Mouse (Mus musculus) heart, embryonic 15.5 days (tissue): ENCODE data around the gene Ilf3. TPM values are rescaled to one million over a fixed set of nuclear protein-coding genes. Genes with fewer than 3 reads are reported as not detected.

ENCODE experiments used
- ATAC-seq: fragments of 200-750 bp; cut with Nextera tagmentation; replicated peaks from 2 replicates; pipeline ENCODE4 v1.8.0; 2017; ENCODE audit warnings: low read depth, moderate TSS enrichment; ENCODE audit not compliant: insufficient number of reproducible peaks, insufficient read depth, low FRiP score
- H3K27ac ChIP-seq: fragments of 300-500 bp; sonication (generic); 2 replicates; pipeline ENCODE4 v1.5.1; 2015; ENCODE audit warnings: mild to moderate bottlenecking, inconsistent platforms
- H3K27me3 ChIP-seq: fragments of 300-500 bp; sonication (generic); 2 replicates; pipeline ENCODE4 v1.6.1; 2015; ENCODE audit warnings: inconsistent platforms
- H3K36me3 ChIP-seq: fragments of 300-500 bp; sonication (generic); 2 replicates; pipeline ENCODE4 v1.6.1; 2015; ENCODE audit warnings: mild to moderate bottlenecking, inconsistent platforms
- H3K4me1 ChIP-seq: fragments of 300-500 bp; sonication (generic); replicated peaks from 2 replicates; pipeline ENCODE4 v1.6.1; 2015; ENCODE audit warnings: inconsistent platforms
- H3K4me2 ChIP-seq: fragments of 300-500 bp; sonication (generic); 2 replicates; pipeline ENCODE4 v1.6.1; 2015; ENCODE audit warnings: inconsistent platforms, mild to moderate bottlenecking, moderate library complexity
- H3K4me3 ChIP-seq: fragments of 300-500 bp; sonication (generic); 2 replicates; pipeline ENCODE4 v1.5.1; 2015; ENCODE audit warnings: mild to moderate bottlenecking, inconsistent platforms
- H3K9ac ChIP-seq: fragments of 300-500 bp; sonication (generic); 2 replicates; pipeline ENCODE4 v1.6.1; 2015; ENCODE audit warnings: mild to moderate bottlenecking, inconsistent platforms
- H3K9me3 ChIP-seq: fragments of 300-500 bp; sonication (generic); replicated peaks from 2 replicates; pipeline ENCODE4 v1.6.1; 2016; ENCODE audit warnings: inconsistent platforms
- WGBS: fragments of 180-500 bp; shearing (Covaris S2); methylation state at CpG from one replicate; pipeline ENCODE4 v1.1.7; 2015; ENCODE audit warnings: mixed read lengths; 5-methylcytosine and 5-hydroxymethylcytosine counted together
- polyA plus RNA-seq: library from polyadenylated mRNA; unstranded; fragments of >200 nt; fragmentation: Nextera tagmentation; extraction: Ambion mirVana; gene quantifications from 2 replicates; pipeline ENCODE4 v1.2.1, GENCODE M21; 2015

The Ilf3 gene
- polyA plus RNA-seq, 1 experiment from 2014 or later = 88.1 TPM

DNA sequence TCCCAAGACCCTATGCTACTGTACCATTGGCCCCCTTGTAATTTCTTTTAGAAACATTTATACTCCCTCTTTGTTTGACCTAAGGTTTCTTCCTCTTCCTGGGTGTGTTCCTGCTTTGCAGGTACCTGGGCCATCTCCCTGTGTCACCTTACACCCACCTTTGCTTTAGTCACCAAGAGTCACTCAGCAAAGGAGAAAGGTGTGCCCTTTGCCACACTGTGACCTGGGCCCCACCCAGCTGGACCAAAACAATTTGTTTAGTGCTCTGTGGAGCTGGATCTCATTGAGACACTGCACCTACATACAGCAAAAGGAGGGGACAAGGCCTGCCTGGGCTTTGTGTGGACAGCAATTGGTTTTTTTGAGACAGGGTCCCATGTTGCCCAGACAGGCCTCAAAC lies 72.7 kb downstream of the Ilf3 start:
- Histone ChIP-seq H3K9me3 (no peaks in the 10 kb centered on the region), H3K27me3 (no peaks in the 10 kb centered on the region), H3K4me2 (no peak overlapping the region), H3K9ac (no peak overlapping the region), H3K4me1 (peaks cover 42% of the 10 kb centered on the region), H3K4me3 (no peak overlapping the region), H3K36me3 (no peaks in the 10 kb centered on the region; the same call in 1 of the 2 replicates), H3K27ac (no peak overlapping the region)
- ATAC-seq = no peak

DNA sequence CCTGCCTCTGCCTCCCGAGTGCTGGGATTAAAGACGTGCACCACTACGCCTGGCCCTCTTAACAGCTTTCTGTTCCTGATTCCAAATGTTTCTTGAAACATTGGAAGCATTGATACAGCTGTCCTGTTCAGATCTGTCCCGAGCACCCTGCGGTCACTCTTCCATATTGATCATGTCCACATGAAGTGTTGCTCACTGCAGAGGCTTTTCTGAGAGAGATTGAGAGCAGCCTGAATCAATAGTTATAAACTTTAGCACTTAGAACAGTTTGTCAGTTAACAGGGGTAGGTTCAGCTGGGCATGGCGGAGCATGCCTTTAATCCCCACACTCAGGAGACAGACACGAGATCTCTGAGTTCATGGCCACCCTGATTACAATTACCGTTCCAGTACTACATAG lies 76.2 kb downstream of the Ilf3 start:
- no peaks in the 10 kb centered on the region for H3K9me3 ChIP-seq
- no peak overlapping the region for H3K27ac ChIP-seq
- peaks cover 13% of the 10 kb centered on the region for H3K4me1 ChIP-seq
- no peak overlapping the region for H3K9ac ChIP-seq
- 93% methylated on average over 8 of the region's 8 CpGs for WGBS
- H3K27me3 ChIP-seq = no peaks in the 10 kb centered on the region
- no peak overlapping the region for H3K4me3 ChIP-seq
- ATAC-seq = no peak
- no peaks in the 10 kb centered on the region; the same call in 1 of the 2 replicates for H3K36me3 ChIP-seq
- no peak overlapping the region for H3K4me2 ChIP-seq

GRCm38 (mm10) chr9:21444574-21444973 lies 76.9 kb downstream of the Ilf3 start:
- no peak overlapping the region for H3K9ac ChIP-seq
- peaks cover 7% of the 10 kb centered on the region; the same call in 1 of the 2 replicates for H3K4me1 ChIP-seq
- H3K27ac ChIP-seq = no peak overlapping the region
- no peak overlapping the region for H3K4me3 ChIP-seq
- H3K36me3 ChIP-seq = no peaks in the 10 kb centered on the region; the same call in 1 of the 2 replicates
- 75% methylated on average over 4 of the region's 4 CpGs for whole genome bisulfite sequencing
- no peak overlapping the region for H3K4me2 ChIP-seq
- no peaks in the 10 kb centered on the region for H3K9me3 ChIP-seq
- no peak for ATAC-seq
- no peaks in the 10 kb centered on the region for H3K27me3 ChIP-seq

DNA sequence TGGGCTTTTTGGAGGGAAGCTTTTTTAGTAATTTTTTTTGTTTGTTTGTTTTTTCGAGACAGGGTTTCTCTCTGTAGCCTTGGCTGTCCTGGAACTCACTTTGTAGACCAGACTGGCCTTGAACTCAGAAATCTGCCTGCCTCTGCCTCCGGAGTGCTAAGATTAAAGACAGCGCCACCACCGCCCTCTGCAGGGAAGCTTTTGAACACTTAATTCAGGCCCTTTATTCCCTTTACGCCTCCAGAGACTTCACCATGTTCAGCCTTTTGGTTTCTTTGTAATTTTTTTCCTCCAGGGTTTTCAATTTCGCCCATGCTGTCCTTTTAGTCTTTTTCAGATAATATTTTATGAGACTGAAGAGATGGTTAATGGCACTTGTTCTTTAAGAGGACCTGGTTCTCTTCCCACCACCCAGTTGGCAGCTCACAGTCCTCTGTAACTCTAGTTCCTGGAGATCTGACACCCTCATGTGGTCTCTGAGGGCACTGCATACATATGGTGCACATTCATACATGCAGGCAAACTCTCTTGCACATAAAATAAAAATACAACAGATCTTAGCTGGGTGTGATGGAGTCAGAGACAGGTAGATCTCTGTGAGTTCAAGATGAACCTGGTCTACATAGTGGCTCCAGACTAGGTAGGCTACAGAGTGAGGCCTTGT lies 77.5 kb downstream of the Ilf3 start:
- Histone ChIP-seq H3K4me1 (peaks cover 5% of the 10 kb centered on the region; the same call in 1 of the 2 replicates), H3K4me3 (no peak overlapping the region), H3K9me3 (no peaks in the 10 kb centered on the region), H3K9ac (no peak overlapping the region), H3K4me2 (no peak overlapping the region), H3K36me3 (no peaks in the 10 kb centered on the region; the same call in 1 of the 2 replicates), H3K27ac (no peak overlapping the region), H3K27me3 (no peaks in the 10 kb centered on the region)
- 93% methylated on average over 6 of the region's 6 CpGs for WGBS
- no peak for ATAC-seq

DNA sequence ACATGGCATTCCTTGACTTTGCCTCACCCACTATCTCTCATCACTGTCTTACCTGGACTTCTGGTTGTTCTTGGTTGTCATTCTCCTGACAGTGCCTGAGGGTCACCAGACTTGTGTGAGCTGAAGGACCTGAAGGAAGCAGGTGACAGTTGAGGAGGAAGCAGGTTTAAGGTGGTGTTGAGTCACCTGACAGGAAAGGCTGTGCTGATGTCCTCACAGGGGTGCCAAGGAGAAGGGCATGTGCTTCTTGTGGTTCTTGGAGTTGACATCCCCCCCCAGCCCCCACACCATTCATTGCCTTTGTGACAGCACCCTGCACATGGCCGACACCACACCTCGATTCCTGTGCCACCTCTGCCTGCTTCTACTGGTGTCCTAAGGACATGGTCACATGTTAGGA lies 80.1 kb downstream of the Ilf3 start:
- Histone ChIP-seq H3K4me2 (no peak overlapping the region), H3K9ac (no peak overlapping the region), H3K27me3 (no peaks in the 10 kb centered on the region), H3K9me3 (no peaks in the 10 kb centered on the region), H3K4me3 (no peak overlapping the region), H3K36me3 (no peaks in the 10 kb centered on the region; the same call in 1 of the 2 replicates), H3K4me1 (peaks cover 27% of the 10 kb centered on the region), H3K27ac (no peak overlapping the region)
- 79% methylated on average over 2 of the region's 2 CpGs for WGBS
- no peak for ATAC-seq

DNA sequence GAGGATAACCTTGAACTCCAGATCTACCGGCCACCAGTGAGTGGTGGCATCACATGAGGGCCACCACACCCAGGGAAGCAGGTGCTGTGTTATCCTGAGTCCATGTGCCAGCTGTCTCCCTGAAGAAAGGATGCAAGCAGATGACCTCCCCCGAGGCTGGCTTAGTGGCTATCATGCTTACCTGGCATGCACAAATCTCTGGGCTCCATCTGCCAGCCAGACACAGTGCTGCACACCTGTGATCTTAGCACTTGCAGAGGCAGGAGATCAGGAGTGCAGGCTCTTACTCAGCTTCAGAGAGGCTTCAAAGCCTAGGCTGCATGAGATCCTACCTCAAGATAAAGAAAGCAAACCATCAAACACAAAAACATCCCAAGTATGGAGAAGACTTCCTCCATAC lies 82.0 kb downstream of the Ilf3 start:
- WGBS = 63% methylated on average over 2 of the region's 2 CpGs
- no peak overlapping the region for H3K27ac ChIP-seq
- no peaks in the 10 kb centered on the region for H3K27me3 ChIP-seq
- ATAC-seq = no peak
- no peaks in the 10 kb centered on the region for H3K9me3 ChIP-seq
- no peak overlapping the region for H3K4me2 ChIP-seq
- H3K4me1 ChIP-seq = peaks cover 33% of the 10 kb centered on the region
- H3K36me3 ChIP-seq = no peaks in the 10 kb centered on the region; the same call in 1 of the 2 replicates
- no peak overlapping the region for H3K9ac ChIP-seq
- no peak overlapping the region for H3K4me3 ChIP-seq

DNA sequence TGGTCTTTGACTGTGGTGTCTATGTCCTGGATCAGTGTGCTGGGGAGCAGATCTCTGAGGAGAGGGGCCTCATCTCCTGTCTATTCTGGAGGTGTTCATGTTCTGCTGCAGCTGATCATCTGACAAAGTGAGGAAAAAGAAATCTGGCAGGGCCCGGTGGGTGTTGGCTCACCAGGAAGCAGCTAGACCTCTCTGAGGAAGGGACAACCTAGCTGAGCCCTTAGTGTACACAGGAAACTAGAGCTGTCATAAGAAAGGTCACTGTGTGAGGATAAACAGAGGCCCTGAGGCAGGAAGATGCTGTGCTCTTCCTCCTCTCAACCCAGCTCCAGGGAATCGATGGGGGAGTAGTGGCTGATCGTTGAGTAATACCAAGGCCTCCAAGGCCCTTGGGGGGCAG lies 82.6 kb downstream of the Ilf3 start:
- Histone ChIP-seq H3K4me3 (no peak overlapping the region), H3K36me3 (no peaks in the 10 kb centered on the region; the same call in 1 of the 2 replicates), H3K4me2 (no peak overlapping the region), H3K27ac (peak overlapping the region; percentile 13; the same call in 1 of the 2 replicates), H3K9ac (no peak overlapping the region), H3K4me1 (peaks cover 33% of the 10 kb centered on the region), H3K9me3 (no peaks in the 10 kb centered on the region), H3K27me3 (no peaks in the 10 kb centered on the region)
- ATAC-seq = no peak
- 57% methylated on average over 3 of the region's 3 CpGs for WGBS

- Histone ChIP-seq H3K4me3 (no peak overlapping the region), H3K9me3 (no peaks in the 10 kb centered on the region), H3K27me3 (no peaks in the 10 kb centered on the region), H3K4me1 (peaks cover 33% of the 10 kb centered on the region), H3K4me2 (no peak overlapping the region), H3K9ac (no peak overlapping the region), H3K27ac (peak overlapping the region; percentile 31), H3K36me3 (no peaks in the 10 kb centered on the region)
- WGBS = 77% methylated on average over 8 of the region's 8 CpGs
- no peak for ATAC-seq
Measured at GRCm38 (mm10) chr9:21451391-21451790, 83.7 kb downstream of the Ilf3 start.

GRCm38 (mm10) chr9:21451870-21452269 lies 84.2 kb downstream of the Ilf3 start:
- H3K4me1 ChIP-seq = peaks cover 33% of the 10 kb centered on the region
- WGBS = 25% methylated on average over 8 of the region's 8 CpGs
- H3K9me3 ChIP-seq = no peaks in the 10 kb centered on the region
- peak overlapping the region; percentile 31 for H3K27ac ChIP-seq
- no peaks in the 10 kb centered on the region for H3K36me3 ChIP-seq
- H3K9ac ChIP-seq = no peak overlapping the region
- H3K4me3 ChIP-seq = no peak overlapping the region
- ATAC-seq = no peak
- no peaks in the 10 kb centered on the region for H3K27me3 ChIP-seq
- H3K4me2 ChIP-seq = no peak overlapping the region

- Histone ChIP-seq H3K27me3 (no peaks in the 10 kb centered on the region), H3K9me3 (no peaks in the 10 kb centered on the region), H3K27ac (0 out of 2 replicates have a peak overlapping the region, but pooled peaks have one; percentile 18), H3K36me3 (no peaks in the 10 kb centered on the region), H3K4me1 (peaks cover 33% of the 10 kb centered on the region), H3K4me3 (no peak overlapping the region), H3K4me2 (no peak overlapping the region), H3K9ac (no peak overlapping the region)
- WGBS = 82% methylated on average over 7 of the region's 7 CpGs
- ATAC-seq = no peak
Measured at GRCm38 (mm10) chr9:21453003-21453402, 85.3 kb downstream of the Ilf3 start.

- 66% methylated on average over 2 of the region's 2 CpGs for WGBS
- H3K4me1 ChIP-seq = peaks cover 35% of the 10 kb centered on the region
Measured at GRCm38 (mm10) chr9:21453459-21453858, 85.8 kb downstream of the Ilf3 start.

DNA sequence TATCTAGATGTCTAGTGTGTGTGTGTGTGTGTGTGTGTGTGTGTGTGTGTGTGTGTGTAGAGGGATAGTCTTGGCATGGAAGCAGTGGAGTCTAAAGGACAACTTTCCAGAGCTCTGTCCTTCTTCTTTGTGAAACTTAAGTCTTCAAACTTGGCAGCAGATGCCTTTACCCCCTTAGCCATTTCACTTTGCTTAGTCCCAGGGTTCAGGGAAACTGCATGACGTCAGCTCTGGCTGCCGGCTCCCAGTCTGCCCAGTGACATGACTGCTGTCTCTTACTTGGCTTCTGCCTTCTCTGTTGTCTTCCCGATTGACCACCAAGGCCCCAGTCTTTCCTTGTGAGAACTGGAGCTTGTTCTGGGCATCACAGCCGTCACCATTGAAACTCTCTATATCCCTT lies 86.9 kb downstream of the Ilf3 start:
- Histone ChIP-seq H3K36me3 (no peaks in the 10 kb centered on the region), H3K9me3 (no peaks in the 10 kb centered on the region), H3K27ac (no peak overlapping the region), H3K4me3 (no peak overlapping the region), H3K4me2 (no peak overlapping the region), H3K4me1 (peaks cover 33% of the 10 kb centered on the region), H3K27me3 (no peaks in the 10 kb centered on the region), H3K9ac (no peak overlapping the region)
- no peak for ATAC-seq
- WGBS = 49% methylated on average over 4 of the region's 4 CpGs

More at GRCm38 (mm10) chr9:21453459-21453858, 85.8 kb downstream of the Ilf3 start:
- no peak overlapping the region for H3K9ac ChIP-seq
- H3K9me3 ChIP-seq = no peaks in the 10 kb centered on the region
- H3K27me3 ChIP-seq = no peaks in the 10 kb centered on the region
- H3K4me3 ChIP-seq = no peak overlapping the region
- no peaks in the 10 kb centered on the region for H3K36me3 ChIP-seq
- no peak for ATAC-seq
- H3K27ac ChIP-seq = 0 out of 2 replicates have a peak overlapping the region, but pooled peaks have one; percentile 18
- no peak overlapping the region for H3K4me2 ChIP-seq
